Mouse (Mus musculus) testis, adult 2 months (tissue): Measurements from ENCODE around the gene Brd3os.

Experiments
- CTCF ChIP-seq: fragments of 200-500 bp; IDR thresholded peaks from 2 replicates; pipeline ENCODE4 v1.5.1; 2012; ENCODE audit warnings: low read depth, mild to moderate bottlenecking, inconsistent platforms, low read length, moderate library complexity; ENCODE audit not compliant: control insufficient read depth, insufficient read depth, insufficient replicate concordance
- POLR2A ChIP-seq: fragments of 200-500 bp; IDR thresholded peaks from 2 replicates; pipeline ENCODE4 v1.6.1; 2012; ENCODE audit warnings: low read depth, mild to moderate bottlenecking, inconsistent platforms, low read length, moderate library complexity; ENCODE audit not compliant: control insufficient read depth

DNA sequence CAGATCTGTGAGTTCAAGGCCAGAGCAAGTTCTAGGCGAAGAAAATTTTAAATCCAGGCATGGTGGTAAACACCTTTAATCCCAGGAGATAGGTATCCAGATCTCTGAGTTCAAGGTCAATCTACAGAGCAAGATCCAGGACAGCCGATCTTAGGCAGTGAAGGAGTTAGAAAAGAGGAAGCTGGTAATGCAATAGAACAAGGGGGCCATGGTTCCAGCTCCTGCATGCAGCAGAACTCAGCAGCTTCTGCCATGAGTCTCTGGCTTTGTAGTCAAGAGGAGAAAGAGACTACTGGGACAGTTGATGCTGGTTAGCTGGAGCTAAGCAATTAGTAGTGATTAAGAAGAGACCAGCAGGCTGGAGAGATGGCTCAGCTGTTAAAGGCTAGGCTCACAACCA is 40.6 kb upstream of the Brd3os start:
- TF ChIP-seq CTCF (no peak), POLR2A (no peak)
